Comparison of ENCODE assay signal across 14 mouse cellular contexts in the genomic region with DNA sequence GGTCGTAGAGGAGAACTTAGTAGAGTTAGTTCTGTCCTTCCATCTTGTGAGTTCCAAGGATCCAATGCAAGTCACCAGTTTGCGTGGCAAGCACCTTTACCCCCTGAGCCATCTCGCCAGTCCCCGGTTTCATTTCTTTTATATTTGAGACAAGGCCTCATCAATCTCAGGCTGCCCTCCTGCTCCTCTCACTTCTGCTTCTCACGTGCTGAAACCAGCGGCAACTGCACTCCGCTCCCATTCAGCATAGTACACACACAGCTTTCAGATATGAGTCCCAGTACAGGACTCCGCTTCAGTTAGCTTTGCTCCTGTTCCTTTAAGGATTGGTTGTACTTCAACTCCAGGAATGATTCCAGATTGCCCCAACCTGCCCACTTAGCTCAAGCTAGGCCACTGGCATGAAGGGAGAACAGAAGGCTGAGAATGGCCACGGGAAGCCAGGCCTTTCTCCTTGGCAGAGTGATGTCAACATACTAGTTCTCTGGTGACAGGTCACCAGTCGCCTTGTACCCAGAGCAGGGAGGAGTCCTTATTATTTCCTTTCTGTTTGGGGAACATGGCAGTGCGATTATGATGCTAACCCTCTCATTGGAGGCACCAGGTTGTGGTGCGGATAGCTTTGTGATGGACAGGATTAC.
DNase-seq lines count a peak whose midpoint lies in the region; ATAC-seq and TF ChIP-seq lines count a peak whose summit lies in the region.
"Had no signal": no experiment of that assay in that cellular context is flagged by ENCODE, and none has a peak within 500 bp of the region (broad histone marks: within the 10 kb centered on the region; RNA-seq: fewer than 3 reads in every experiment).

No protein-coding gene starts in this region.

- peak; percentile 34; the same call in 1 of the 2 replicates for ATAC-seq in kidney, postnatal 0 days (replicated peaks; ENCODE audit: low FRiP score, low read depth)
- ATAC-seq in forebrain, embryonic 15.5 days (replicated peaks): no peak
- ATAC-seq: intestine, embryonic 16.5 days had no signal

- peaks cover 24% of the 10 kb centered on the region for H3K4me1 ChIP-seq in kidney, postnatal 0 days (replicated peaks; ENCODE audit: insufficient read depth, low read length)
- H3K4me1 ChIP-seq in limb, embryonic 10.5 days: peaks cover 58% of the 10 kb centered on the region
- peaks cover 40% of the 10 kb centered on the region for H3K4me1 ChIP-seq in forebrain, embryonic 15.5 days

- no peak for TF ChIP-seq CTCF in kidney, postnatal 0 days (IDR thresholded peaks at IDR 0.05; ENCODE audit: low read depth)

- no peak overlapping the region for H3K4me2 ChIP-seq in kidney, postnatal 0 days (ENCODE audit: low read length)
- H3K4me2 ChIP-seq in forebrain, embryonic 15.5 days (replicated peaks): no peak overlapping the region
- H3K4me2 ChIP-seq: limb, embryonic 12.5 days; lung, embryonic 15.5 days; midbrain, embryonic 12.5 days; neural tube, embryonic 12.5 days had no signal

- H3K36me3 ChIP-seq in kidney, postnatal 0 days (ENCODE audit: insufficient read depth, low read length): no peaks in the 10 kb centered on the region
- no peaks in the 10 kb centered on the region for H3K36me3 ChIP-seq in limb, embryonic 10.5 days
- no peaks in the 10 kb centered on the region for H3K36me3 ChIP-seq in forebrain, embryonic 15.5 days
- H3K36me3 ChIP-seq: limb, embryonic 12.5 days; lung, embryonic 15.5 days; midbrain, embryonic 12.5 days; neural tube, embryonic 12.5 days had no signal

- 0 out of 2 replicates have a peak overlapping the region, but pooled peaks have one; percentile 9 for H3K27ac ChIP-seq in kidney, postnatal 0 days
- no peak overlapping the region for H3K27ac ChIP-seq in limb, embryonic 10.5 days
- H3K27ac ChIP-seq in forebrain, embryonic 15.5 days (replicated peaks): no peak overlapping the region
- H3K27ac ChIP-seq: lung, embryonic 15.5 days; midbrain, embryonic 12.5 days; neural tube, embryonic 12.5 days had no signal

- H3K27me3 ChIP-seq in kidney, postnatal 0 days (ENCODE audit: insufficient read depth, low read length): no peaks in the 10 kb centered on the region
- no peaks in the 10 kb centered on the region for H3K27me3 ChIP-seq in limb, embryonic 10.5 days (ENCODE audit: low read depth, poor library complexity, severe bottlenecking)
- no peaks in the 10 kb centered on the region for H3K27me3 ChIP-seq in forebrain, embryonic 15.5 days
- H3K27me3 ChIP-seq: limb, embryonic 12.5 days; lung, embryonic 15.5 days; midbrain, embryonic 12.5 days; neural tube, embryonic 12.5 days had no signal

- WGBS in kidney, postnatal 0 days: 58% methylated on average over 12 of the region's 12 CpGs
- WGBS in limb, embryonic 10.5 days: 91% methylated on average over 12 of the region's 12 CpGs
- 85% methylated on average over 12 of the region's 12 CpGs for WGBS in forebrain, embryonic 15.5 days

- DNase-seq in kidney, postnatal 0 days (ENCODE audit: low spot score): no peak
- DNase-seq in kidney, postnatal 36 days: no peak
- DNase-seq in brain, adult 2 months (ENCODE audit: low read depth, low spot score): peak; percentile 88
- peak; percentile 77 for DNase-seq in cerebellum, adult 9-10 months
- DNase-seq in limb, embryonic 10.5 days (ENCODE audit: low spot score): peak; percentile 27
- DNase-seq in left cerebral cortex, adult 18-20 months (ENCODE audit: low spot score in 2 of 2): no peak
- no peak for DNase-seq in right cerebral cortex, postnatal 4 days
- DNase-seq: embryo, embryonic 11 days had no signal

- H3K9me3 ChIP-seq in kidney, postnatal 0 days (replicated peaks; ENCODE audit: low read length): no peaks in the 10 kb centered on the region
- no peaks in the 10 kb centered on the region for H3K9me3 ChIP-seq in limb, embryonic 10.5 days (replicated peaks)
- no peaks in the 10 kb centered on the region for H3K9me3 ChIP-seq in forebrain, embryonic 15.5 days
- H3K9me3 ChIP-seq: limb, embryonic 12.5 days; lung, embryonic 15.5 days; midbrain, embryonic 12.5 days; neural tube, embryonic 12.5 days had no signal

- H3K9ac ChIP-seq in kidney, postnatal 0 days (ENCODE audit: low read depth, low read length): no peak overlapping the region
- no peak overlapping the region for H3K9ac ChIP-seq in forebrain, embryonic 15.5 days (replicated peaks)
- H3K9ac ChIP-seq: limb, embryonic 12.5 days; lung, embryonic 15.5 days; midbrain, embryonic 12.5 days; neural tube, embryonic 12.5 days had no signal

- no peak overlapping the region for H3K4me3 ChIP-seq in kidney, postnatal 0 days (replicated peaks; ENCODE audit: low read depth, low read length)
- no peak overlapping the region for H3K4me3 ChIP-seq in limb, embryonic 10.5 days
- H3K4me3 ChIP-seq in forebrain, embryonic 15.5 days: no peak overlapping the region
- H3K4me3 ChIP-seq: limb, embryonic 12.5 days; lung, embryonic 15.5 days; midbrain, embryonic 12.5 days; neural tube, embryonic 12.5 days had no signal

Comparison
In these comparisons a context has a peak if more than half of its experiments do, and no peak if none do; other contexts are left out.
1. DNase-seq: peak in brain, adult 2 months (single experiment), cerebellum, adult 9-10 months (single experiment) and limb, embryonic 10.5 days (single experiment); none in kidney, postnatal 0 days (single experiment), kidney, postnatal 36 days (0 of 2), left cerebral cortex, adult 18-20 months (0 of 2) and right cerebral cortex, postnatal 4 days (single experiment).